Mouse (Mus musculus): ENCODE measurements around the gene Bmp5.

Gene Bmp5

GRCm38 (mm10) chr9:75846010-75846409, 70.8 kb downstream of the Bmp5 start:
- DNase-seq = peak; percentile 50 to 78

GRCm38 (mm10) chr9:75850670-75851228, 75.6 kb downstream of the Bmp5 start:
- no peak for DNase-seq

DNA sequence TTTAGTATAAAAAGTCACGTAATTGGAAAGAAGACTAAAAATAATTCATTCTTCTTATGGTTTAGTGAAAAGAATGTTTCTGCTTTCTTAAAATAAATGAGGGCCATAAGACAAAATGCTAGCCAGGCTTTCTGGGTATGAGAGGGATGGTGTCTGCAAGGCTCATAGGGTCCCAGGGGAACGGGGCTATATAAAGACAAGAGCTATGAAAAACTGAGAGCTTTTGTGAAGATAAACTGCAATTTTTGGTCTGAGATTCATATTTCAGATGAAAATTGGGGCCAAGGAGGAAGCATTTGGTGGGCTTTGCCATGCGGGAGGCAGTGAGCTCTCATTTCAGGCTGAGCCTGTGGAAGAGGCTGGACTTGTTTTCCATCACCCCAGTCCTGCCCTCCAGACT, 83.0 kb downstream of the Bmp5 start:
- no peak for DNase-seq

DNA sequence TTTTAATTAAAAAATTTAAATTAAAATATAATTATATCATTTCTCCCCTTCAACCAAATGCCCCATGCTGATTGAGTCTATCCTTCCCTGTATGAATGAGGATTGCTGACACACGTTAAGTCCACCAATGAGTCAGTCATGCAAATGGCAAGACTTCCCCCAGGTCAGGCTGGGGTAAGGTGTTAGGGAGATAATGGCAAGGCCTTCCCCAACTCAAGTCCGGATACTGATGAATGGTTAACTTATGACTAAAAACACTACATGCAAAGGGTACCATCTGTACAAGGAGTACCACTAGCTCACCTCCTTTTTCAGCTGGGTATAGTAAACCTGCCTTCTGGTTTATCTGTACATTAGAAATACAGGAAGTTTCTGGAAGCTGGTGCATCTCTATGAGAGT, 83.8 kb downstream of the Bmp5 start:
- DNase-seq = no peak

DNA sequence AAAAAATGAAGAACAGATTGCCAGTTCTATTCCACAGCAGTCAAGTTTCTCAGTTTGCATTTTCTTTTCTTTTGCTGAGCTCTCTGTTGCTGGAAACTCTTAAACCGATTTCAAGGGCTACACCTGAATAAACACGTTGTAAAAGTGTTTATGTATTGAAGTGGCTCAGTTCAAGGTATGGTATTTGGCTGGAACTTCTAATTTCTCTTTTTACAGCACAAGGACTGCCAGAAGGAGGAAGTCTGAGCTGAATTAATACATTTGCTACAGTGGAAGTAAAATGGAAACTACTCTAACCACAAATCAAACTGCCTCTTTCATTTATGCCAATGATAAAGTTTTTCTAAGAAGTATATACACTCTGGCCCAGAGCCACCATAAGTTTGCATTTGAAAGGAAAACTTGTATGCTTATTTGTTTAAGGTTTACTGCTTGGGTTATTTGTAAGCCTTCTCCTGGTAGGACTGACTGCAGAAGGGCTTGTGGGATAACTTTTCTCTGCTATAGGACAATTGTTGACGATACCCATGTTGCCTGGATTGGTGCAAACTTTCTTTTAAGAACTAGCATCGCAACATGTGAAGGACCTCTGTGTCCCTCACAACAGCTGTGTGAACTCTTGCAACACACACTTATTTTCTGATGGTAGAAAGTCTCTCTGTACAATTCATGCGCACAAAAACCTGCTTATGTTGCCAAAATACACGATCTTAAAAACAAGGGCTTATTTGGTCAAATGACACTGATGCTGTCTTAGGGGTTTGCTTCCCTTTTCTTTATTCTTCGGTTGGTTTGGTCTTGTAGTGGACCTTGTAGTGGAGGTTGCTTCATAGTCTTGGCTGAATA, 95.4 kb downstream of the Bmp5 start:
- no peak for DNase-seq

GRCm38 (mm10) chr9:75876333-75876732, 101.2 kb downstream of the Bmp5 start:
- DNase-seq = no peak

- DNase-seq = no peak
These were observed 108.5 kb downstream of the Bmp5 start for GRCm38 (mm10) chr9:75883481-75884190.

GRCm38 (mm10) chr9:75886801-75887544, 111.8 kb downstream of the Bmp5 start:
- DNase-seq = no peak

GRCm38 (mm10) chr9:75896918-75897317, 121.8 kb downstream of the Bmp5 start:
- no peak for DNase-seq

DNA sequence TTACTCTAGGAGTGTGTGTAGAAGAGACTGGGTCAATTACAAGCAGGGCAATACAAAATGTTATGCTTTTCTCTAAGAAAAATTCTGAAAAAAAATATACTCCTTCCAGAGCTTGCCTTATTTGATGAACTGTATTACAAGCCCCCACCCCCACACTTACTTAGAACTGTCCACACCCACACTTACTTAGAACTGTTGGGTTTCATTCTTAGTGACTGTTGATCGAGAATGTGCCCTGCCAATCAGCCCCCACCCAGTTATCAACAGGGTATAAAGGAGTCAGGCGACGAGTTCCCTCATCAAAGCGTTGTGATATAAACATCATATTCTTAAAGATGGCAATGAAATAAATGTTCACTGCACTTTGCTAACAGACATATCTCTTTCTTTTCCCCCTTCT, 122.9 kb downstream of the Bmp5 start:
- DNase-seq = no peak

- DNase-seq = no peak
These were observed 126.1 kb downstream of the Bmp5 start for GRCm38 (mm10) chr9:75901219-75901618.

- peak in 1 of 2 experiments; percentile 32 for DNase-seq
These were observed 130.3 kb downstream of the Bmp5 start for GRCm38 (mm10) chr9:75905497-75905896.

DNA sequence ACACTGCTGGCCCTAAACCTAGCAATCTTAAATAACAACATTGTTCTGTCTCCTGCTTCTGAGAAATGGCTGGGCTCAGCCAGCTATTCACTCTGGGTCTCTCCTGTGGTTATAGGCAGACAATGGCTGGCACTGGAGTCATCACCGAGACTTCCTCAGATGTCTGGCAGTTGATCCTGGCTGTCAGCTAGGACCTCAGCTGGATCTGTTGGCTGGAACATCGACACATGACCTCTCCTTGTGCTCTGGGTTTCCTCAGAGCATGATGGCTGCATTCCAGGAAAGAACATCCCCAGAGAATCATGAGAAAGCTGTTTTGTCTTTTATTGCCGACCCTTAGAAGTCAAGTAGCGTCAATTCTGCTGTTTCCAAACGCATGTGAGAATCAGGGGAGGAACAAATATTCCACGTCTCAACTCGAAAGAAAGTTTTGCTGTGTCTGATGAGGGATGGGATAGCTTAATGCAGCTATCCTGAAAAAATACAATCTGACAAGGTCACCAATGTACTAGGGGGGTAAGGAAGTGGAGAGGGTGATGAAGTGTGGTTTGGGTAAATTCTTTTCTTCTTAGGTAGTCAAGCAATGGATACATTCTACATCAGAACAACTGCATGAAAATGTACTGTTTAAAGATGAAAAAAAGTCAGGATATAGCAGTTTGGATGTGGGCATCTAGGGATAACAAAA, 135.1 kb downstream of the Bmp5 start:
- DNase-seq = peak; percentile 77 to 87

- DNase-seq = no peak
These were observed 136.4 kb downstream of the Bmp5 start for GRCm38 (mm10) chr9:75911542-75911941.

DNA sequence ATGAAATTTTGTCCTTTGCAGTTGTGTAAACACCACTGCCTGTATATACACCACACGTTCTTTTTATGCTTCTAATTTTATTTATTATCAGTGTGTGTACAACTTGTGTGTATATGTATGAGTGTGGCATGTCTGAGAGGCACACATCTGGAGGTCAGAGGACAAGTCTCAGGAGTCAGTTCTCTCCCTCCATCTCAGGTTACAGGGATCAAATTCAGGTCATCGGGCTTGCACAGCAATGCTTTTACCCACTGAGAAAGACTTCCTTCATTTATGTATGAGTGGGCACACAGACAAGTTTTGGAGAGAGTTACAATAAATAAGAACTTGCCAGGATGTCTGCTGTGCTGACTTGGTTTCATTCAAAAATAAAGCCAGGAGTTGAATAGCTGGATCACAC, 140.9 kb downstream of the Bmp5 start:
- no peak for DNase-seq

DNA sequence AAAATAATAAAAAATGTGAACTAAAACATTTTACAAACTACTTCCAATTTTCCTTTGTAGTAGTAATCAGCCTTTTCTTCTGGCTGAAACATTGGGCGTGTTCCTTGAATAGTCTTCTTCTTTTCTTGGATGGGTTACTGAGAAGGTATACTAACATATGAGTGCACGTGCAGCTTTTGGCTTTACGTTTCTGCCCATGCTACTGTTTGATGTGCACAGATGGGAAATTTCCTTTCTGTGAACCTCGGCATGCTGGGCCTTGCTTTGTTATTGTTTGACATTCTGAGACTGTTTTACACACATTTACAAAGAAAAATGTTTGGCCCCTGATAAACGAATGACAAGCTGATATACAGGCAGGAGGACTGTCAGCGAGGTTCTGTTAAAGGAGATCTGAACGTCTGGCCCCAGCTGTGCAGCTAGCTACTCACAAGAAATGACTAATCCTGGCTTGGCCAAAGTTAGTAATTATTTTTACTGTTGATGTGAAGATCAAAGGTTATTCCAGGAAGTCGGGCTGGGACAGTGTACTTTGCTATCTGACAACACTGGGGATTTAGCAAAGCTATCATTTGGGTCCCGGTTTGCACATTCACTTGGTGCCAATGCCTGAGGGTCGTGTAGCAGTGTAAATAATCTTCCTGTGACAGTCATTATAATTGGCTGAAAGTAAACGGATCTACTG, 152.2 kb downstream of the Bmp5 start:
- peak; percentile 56 to 74 for DNase-seq

DNA sequence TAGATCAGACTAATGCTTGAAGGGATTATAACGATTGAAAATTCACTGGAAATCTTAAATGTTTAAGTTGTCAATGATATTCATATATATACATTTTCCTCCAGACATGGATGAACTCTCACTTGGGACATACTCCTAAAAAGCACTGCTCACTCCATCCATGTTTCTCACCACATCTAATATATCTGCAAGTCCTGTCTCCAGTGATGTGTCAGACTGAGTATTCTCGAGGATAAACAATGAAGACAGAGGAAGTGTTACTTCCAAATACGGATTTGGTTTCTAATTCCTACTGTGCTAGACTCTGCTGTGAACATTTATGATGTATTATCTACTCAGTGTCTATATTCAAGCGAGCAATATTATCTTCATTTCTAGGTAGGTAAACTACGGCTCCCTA, 152.9 kb downstream of the Bmp5 start:
- DNase-seq = no peak

DNA sequence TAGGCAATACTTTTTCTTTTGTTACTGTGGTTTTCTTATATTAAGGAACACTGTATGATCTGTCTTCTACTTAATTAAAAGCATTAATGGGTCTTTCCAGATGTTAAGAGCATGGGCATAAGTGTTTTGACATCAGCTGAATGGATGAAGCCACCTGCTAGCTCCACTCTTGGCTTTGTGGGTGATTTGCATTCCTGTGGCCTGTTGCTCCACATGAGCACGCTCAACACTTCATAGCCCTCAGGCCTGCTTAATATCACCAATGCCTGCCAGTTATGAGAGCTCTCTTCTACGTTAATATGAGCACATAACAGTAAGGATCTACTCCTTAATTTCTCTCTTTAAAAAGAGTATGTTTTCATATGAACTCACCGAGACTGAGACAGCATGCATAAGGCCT, 169.5 kb downstream of the Bmp5 start:
- no peak for DNase-seq
